ENCODE assay signal across 28 mouse cellular contexts in the genomic region with DNA sequence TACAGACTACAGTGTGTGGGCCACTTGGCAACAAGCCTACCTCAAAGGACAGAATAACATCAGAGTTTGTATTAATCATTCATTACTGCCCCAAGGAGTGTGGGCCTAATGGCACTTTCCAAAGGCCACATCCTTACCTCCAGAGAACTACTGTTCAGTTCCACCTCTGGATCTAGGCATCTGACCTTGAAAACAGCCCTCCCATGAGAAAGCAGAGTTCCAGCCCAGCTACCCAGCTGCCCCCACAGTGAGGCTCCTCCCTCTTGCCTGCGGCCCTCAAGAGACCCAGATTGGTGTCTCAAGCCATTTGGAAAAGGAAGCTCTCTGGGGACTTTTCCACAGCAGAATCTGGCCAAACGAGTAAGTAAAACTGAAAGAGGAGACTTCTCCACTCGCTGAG. TPM values are rescaled to one million over a fixed set of nuclear protein-coding genes. Genes with fewer than 3 reads are reported as not detected.
DNase-seq lines count a peak whose midpoint lies in the region; ATAC-seq and TF ChIP-seq lines count a peak whose summit lies in the region.
"Had no signal": no experiment of that assay in that cellular context is flagged by ENCODE, and none has a peak within 500 bp of the region (broad histone marks: within the 10 kb centered on the region; RNA-seq: fewer than 3 reads in every experiment).

A gene (plus strand): TSS at position 301 of the 400 bp plus-strand sequence.

- H3K27me3 ChIP-seq in kidney, adult 2 months (replicated peaks; ENCODE audit: control insufficient read depth, insufficient read depth, low read length): no peaks in the 10 kb centered on the region
- no peaks in the 10 kb centered on the region for H3K27me3 ChIP-seq in kidney, embryonic 14.5 days (ENCODE audit: control insufficient read depth, insufficient read depth, low read length)
- H3K27me3 ChIP-seq: CH12.LX; forebrain, embryonic 13.5 days; heart, embryonic 13.5 days; hindbrain, embryonic 13.5 days; intestine, embryonic 15.5 days had no signal

- TF ChIP-seq CTCF in kidney, adult 2 months (conservative IDR thresholded peaks at IDR 0.05; ENCODE audit: insufficient read depth, insufficient read length, low read depth, low read length): no peak

- H3K9me3 ChIP-seq in kidney, embryonic 14.5 days (ENCODE audit: control insufficient read depth, low read length): no peaks in the 10 kb centered on the region
- H3K9me3 ChIP-seq: forebrain, embryonic 10.5 days; forebrain, embryonic 13.5 days; heart, embryonic 13.5 days; hindbrain, embryonic 10.5 days; hindbrain, embryonic 13.5 days; intestine, embryonic 15.5 days had no signal

- TF ChIP-seq POLR2A in kidney, adult 2 months (IDR thresholded peaks at IDR 0.05; ENCODE audit: low read depth, low read length): no peak

- peak; percentile 21 for DNase-seq in adrenal gland, postnatal 14 days
- no peak for DNase-seq in adrenal gland, adult 8-10 months
- DNase-seq in kidney, adult 2 months: peak; percentile 10
- peak; percentile 37 for DNase-seq in ES-CJ7 (ENCODE audit: low read depth, low spot score)
- DNase-seq in gonadal fat pad, adult 2 months (ENCODE audit: low read depth): no peak
- DNase-seq in heart, postnatal 4 days: no peak
- DNase-seq: B cell, adult 2 months; cerebellum, adult 18-20 months; cerebellum, adult 9-10 months; cerebellum, postnatal 14 days; gastrocnemius, postnatal 14 days; heart, adult 18-20 months; heart, postnatal 14 days had no signal

- WGBS in kidney, adult 2 months: 65% methylated on average over 3 of the region's 3 CpGs
- WGBS in kidney, embryonic 14.5 days: 77% methylated on average over 3 of the region's 3 CpGs

- ATAC-seq in kidney, embryonic 14.5 days (ENCODE audit: low FRiP score, low TSS enrichment): no peak
- ATAC-seq: activated CD4-positive, CD25-positive, alpha-beta regulatory T cell, adult 4 months; forebrain, embryonic 13.5 days; forebrain, embryonic 16.5 days; hindbrain, embryonic 16.5 days; intestine, embryonic 15.5 days had no signal

- no peak within 1 kb of the TSS for H3K4me2 ChIP-seq in kidney, embryonic 14.5 days (replicated peaks; ENCODE audit: low read depth, low read length)
- H3K4me2 ChIP-seq: forebrain, embryonic 13.5 days; heart, embryonic 13.5 days; hindbrain, embryonic 13.5 days; intestine, embryonic 15.5 days had no signal

- H3K36me3 ChIP-seq in kidney, adult 2 months (ENCODE audit: control insufficient read depth, insufficient read depth, low read length): no peaks in the 10 kb centered on the region
- H3K36me3 ChIP-seq in kidney, embryonic 14.5 days (ENCODE audit: control insufficient read depth, insufficient read depth, low read length): no peaks in the 10 kb centered on the region
- H3K36me3 ChIP-seq: forebrain, embryonic 10.5 days; heart, embryonic 13.5 days; hindbrain, embryonic 10.5 days; hindbrain, embryonic 13.5 days; intestine, embryonic 15.5 days had no signal

- H3K27ac ChIP-seq in kidney, adult 2 months (ENCODE audit: insufficient read depth, low read depth, low read length): no peak within 1 kb of the TSS
- H3K27ac ChIP-seq in kidney, embryonic 14.5 days (ENCODE audit: low read depth, low read length): no peak within 1 kb of the TSS
- H3K27ac ChIP-seq: forebrain, embryonic 10.5 days; forebrain, embryonic 13.5 days; heart, embryonic 13.5 days; hindbrain, embryonic 10.5 days; hindbrain, embryonic 13.5 days; intestine, embryonic 15.5 days had no signal

- no peaks in the 10 kb centered on the region for H3K4me1 ChIP-seq in kidney, adult 2 months (ENCODE audit: control insufficient read depth, insufficient read depth, low read length)
- no peaks in the 10 kb centered on the region for H3K4me1 ChIP-seq in kidney, embryonic 14.5 days (ENCODE audit: control insufficient read depth, insufficient read depth, low read length)
- H3K4me1 ChIP-seq: forebrain, embryonic 10.5 days; forebrain, embryonic 13.5 days; hindbrain, embryonic 13.5 days; intestine, embryonic 15.5 days had no signal

- H3K9ac ChIP-seq in kidney, embryonic 14.5 days (ENCODE audit: low read depth, low read length): no peak within 1 kb of the TSS
- H3K9ac ChIP-seq: forebrain, embryonic 13.5 days; heart, embryonic 13.5 days; hindbrain, embryonic 13.5 days; intestine, embryonic 15.5 days had no signal

- no peak within 1 kb of the TSS for H3K4me3 ChIP-seq in kidney, adult 2 months (ENCODE audit: insufficient read depth, low read depth, low read length)
- H3K4me3 ChIP-seq in kidney, embryonic 14.5 days (ENCODE audit: low read length): no peak within 1 kb of the TSS
- H3K4me3 ChIP-seq: forebrain, embryonic 10.5 days; forebrain, embryonic 13.5 days; heart, embryonic 13.5 days; hindbrain, embryonic 10.5 days; hindbrain, embryonic 13.5 days; intestine, embryonic 15.5 days had no signal

RNA-seq across cellular contexts. Expression of the gene that starts here (rescaled TPM):
- total RNA-seq in adrenal gland, postnatal 14 days (2021): 0.86 and 1.7 TPM in 2 replicates
- under 1 TPM in 2 of 4 experiments, not detected in 2; 0.56 to 0.62 TPM for total RNA-seq in adrenal gland, adult 8-10 months (2022)
- polyA plus RNA-seq in kidney, adult 2 months (2012; rRNA removed): 4.7 and 5.7 TPM in 2 replicates
- 0.57 TPM in 1 of 2 replicates, not detected in the other for polyA plus RNA-seq in kidney, embryonic 14.5 days (2014; fragmentation: Nextera tagmentation; extraction: Ambion mirVana)
- 2,514 and 2,655 TPM in 2 replicates for polyA plus RNA-seq in gonadal fat pad, adult 2 months (2012; rRNA removed)
- total RNA-seq in heart, postnatal 4 days (2021): under 1 TPM; 0.20 to 0.50 TPM
- total RNA-seq: CH12.LX; gastrocnemius, adult 18-20 months; gastrocnemius, postnatal 14 days; gastrocnemius, postnatal 4 days; MEL had no signal
- polyA plus RNA-seq: embryonic facial prominence, embryonic 11.5 days; forebrain, embryonic 10.5 days; forebrain, embryonic 13.5 days had no signal

Comparison
In these comparisons a context has a peak if more than half of its experiments do, and no peak if none do; other contexts are left out.
1. RNA of the gene that starts here (polyA plus RNA-seq): 2,514 to 2,655 TPM in gonadal fat pad, adult 2 months; 4.7 to 5.7 TPM in kidney, adult 2 months and 0.57 TPM in kidney, embryonic 14.5 days; every median in the first group is over 100 times any median in the second.
2. DNase-seq: peak in adrenal gland, postnatal 14 days (single experiment), kidney, adult 2 months (single experiment) and ES-CJ7 (single experiment); none in adrenal gland, adult 8-10 months (single experiment), gonadal fat pad, adult 2 months (single experiment) and heart, postnatal 4 days (single experiment).